Mouse (Mus musculus) CH12.LX (cell line): ENCODE measurements around the gene Ccdc85b.

Experiments used
- CTCF ChIP-seq, 2 experiments: IDR thresholded peaks in 1 of 2; conservative IDR thresholded peaks in 1 of 2; 2 replicates each; pipeline ENCODE4 v1.5.1; 2011 to 2012; ENCODE audit warnings: low read depth in 2 of 2, low read length in 2 of 2, improper control_type of control experiment in 1 of 2, inconsistent platforms in 1 of 2, mild to moderate bottlenecking in 1 of 2, moderate library complexity in 1 of 2
- GABPA ChIP-seq: IDR thresholded peaks from 2 replicates; pipeline ENCODE4 v1.6.1; 2012; ENCODE audit warnings: low read depth, low read length, improper control_type of control experiment, inconsistent platforms; ENCODE audit not compliant: insufficient replicate concordance
- MAFK ChIP-seq: IDR thresholded peaks from 2 replicates; pipeline ENCODE4 v1.6.1; 2011; ENCODE audit warnings: low read length, improper control_type of control experiment; ENCODE audit not compliant: insufficient replicate concordance
- MAX ChIP-seq: IDR thresholded peaks from 2 replicates; pipeline ENCODE4 v1.6.1; 2011; ENCODE audit warnings: low read length, improper control_type of control experiment
- POLR2A ChIP-seq: IDR thresholded peaks from 2 replicates; pipeline ENCODE4 v1.6.1; 2011; ENCODE audit warnings: low read depth, mild to moderate bottlenecking, improper control_type of control experiment, low read length
- ZC3H11A ChIP-seq: IDR thresholded peaks from 2 replicates; pipeline ENCODE4 v1.6.1; 2012; ENCODE audit warnings: low read depth, mild to moderate bottlenecking, inconsistent platforms, low read length, improper control_type of control experiment

DNA sequence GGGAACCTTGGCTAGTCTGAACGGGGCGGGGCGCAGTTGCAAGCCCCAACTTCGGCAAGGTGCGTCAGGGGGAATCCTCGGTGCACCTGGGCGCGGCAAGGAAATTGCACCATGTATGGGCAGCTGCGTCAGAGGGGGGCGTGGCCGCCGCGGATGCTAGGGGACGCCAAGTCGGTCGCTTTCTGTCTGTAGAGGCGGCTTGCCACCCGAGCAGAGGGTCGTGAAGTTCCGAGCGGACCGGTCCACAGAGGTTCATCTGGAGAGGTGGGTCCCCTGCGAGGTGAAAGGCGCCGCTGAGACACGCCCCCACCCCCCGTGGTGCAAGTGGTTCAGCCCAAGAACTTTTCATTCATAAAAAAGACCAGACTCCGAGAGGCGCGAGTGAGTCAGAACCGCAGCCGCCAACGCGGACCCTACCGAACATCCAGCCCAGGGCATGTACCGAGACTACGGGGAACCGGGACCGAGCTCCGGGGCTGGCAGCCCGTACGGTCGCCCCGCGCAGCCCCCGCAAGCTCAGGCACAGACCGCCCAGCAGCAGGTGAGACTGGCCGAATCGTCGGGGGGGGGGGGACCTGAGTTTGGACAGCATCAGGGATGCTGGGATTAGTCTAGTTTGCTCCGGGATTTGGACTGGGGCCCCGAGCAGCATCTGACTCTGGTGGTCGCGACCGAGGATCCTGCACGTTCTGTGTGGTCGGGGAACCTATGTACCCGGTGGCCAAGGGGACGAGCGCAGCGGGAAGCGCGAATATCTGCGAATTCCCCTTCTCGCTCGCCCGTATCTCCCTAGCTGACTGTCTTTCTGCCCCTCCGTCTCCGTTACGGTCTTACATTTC, 10.0 kb downstream of the Ccdc85b start, which contains the start of gene Fosl1:
- TF ChIP-seq MAX (no peak), CTCF (conservative IDR thresholded peaks at IDR 0.05 in 1 of 2, IDR thresholded peaks at IDR 0.05 in 1 of 2; ENCODE audit: low read depth in 2 of 2, low read length in 2 of 2) (no peak), POLR2A (no peak), ZC3H11A (no peak), GABPA (no peak), MAFK (no peak)
